Mouse (Mus musculus): Measurements from ENCODE around the gene Rsrp1.

DNA sequence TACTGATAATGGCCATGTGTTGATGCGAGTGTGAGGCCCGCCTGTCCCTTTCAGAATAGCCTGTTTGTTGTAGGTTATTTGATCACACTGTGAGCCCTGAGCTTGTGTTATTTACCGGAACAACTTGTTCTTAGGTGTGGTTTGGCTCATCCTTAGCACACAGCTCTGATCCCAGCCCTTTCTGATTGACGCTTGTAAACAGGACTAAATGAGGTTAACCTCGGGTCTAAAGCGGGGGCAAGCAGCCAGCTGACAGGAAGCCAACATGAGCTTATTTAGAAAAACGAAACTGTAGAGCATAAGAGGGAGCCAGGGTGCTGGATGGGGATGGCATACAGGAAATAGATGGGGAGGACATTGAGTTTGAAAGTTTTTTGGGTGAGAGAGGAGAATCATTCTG is 5.0 kb upstream of the Rsrp1 start:
- TF ChIP-seq POLR2A (IDR thresholded peaks at IDR 0.05; ENCODE audit: borderline replicate concordance, extremely low read depth, insufficient read depth, insufficient read length, poor library complexity, severe bottlenecking) (no peak), CTCF (IDR thresholded peaks at IDR 0.05; ENCODE audit: borderline replicate concordance, extremely low read depth, insufficient read depth, insufficient read length) (no peak)

Measured in brain, embryonic 14.5 days (tissue).